Mouse (Mus musculus) cerebellum, adult 2 months (tissue): ENCODE data around the gene Dennd1a. TPM values are rescaled to one million over a fixed set of nuclear protein-coding genes. Genes with fewer than 3 reads are reported as not detected.

Experiments used
- DNase-seq, 2 experiments: peaks; one replicate each; pipeline ENCODE4 v3.0.0; 2021
- H3K27ac ChIP-seq: fragments of 200-500 bp; 2 replicates; pipeline ENCODE4 v1.5.1; 2012; ENCODE audit warnings: low read length, control low read depth, inconsistent platforms; ENCODE audit not compliant: insufficient read depth
- H3K27me3 ChIP-seq: fragments of 200-500 bp; 2 replicates; pipeline ENCODE4 v1.6.1; 2012; ENCODE audit warnings: inconsistent platforms, mild to moderate bottlenecking, low read length, moderate library complexity; ENCODE audit not compliant: control insufficient read depth, insufficient read depth
- H3K4me1 ChIP-seq: fragments of 200-500 bp; 2 replicates; pipeline ENCODE4 v1.6.1; 2011; ENCODE audit warnings: low read length; ENCODE audit not compliant: control insufficient read depth, insufficient read depth
- H3K4me3 ChIP-seq: fragments of 200-500 bp; replicated peaks from 2 replicates; pipeline ENCODE3; 2011; ENCODE audit warnings: mild to moderate bottlenecking, low read depth, low read length, control low read depth; ENCODE audit not compliant: insufficient read depth
- CTCF ChIP-seq: fragments of 200-500 bp; IDR thresholded peaks from 2 replicates; pipeline ENCODE4 v1.5.1; 2011; ENCODE audit warnings: low read depth, mild to moderate bottlenecking, control low read depth, low read length, moderate library complexity, borderline replicate concordance; ENCODE audit not compliant: insufficient read depth
- POLR2A ChIP-seq: fragments of 200-500 bp; IDR thresholded peaks from 2 replicates; pipeline ENCODE4 v1.6.1; 2011; ENCODE audit warnings: low read length, control low read depth, borderline replicate concordance; ENCODE audit not compliant: insufficient read depth
- WGBS: fragments of 180-500 bp; shearing (Covaris S2); methylation state at CpG from one replicate; pipeline ENCODE4 v1.1.7; 2018; 5-methylcytosine and 5-hydroxymethylcytosine counted together
- polyA plus RNA-seq: library from polyadenylated mRNA; depleted of rRNA; stranded (reverse); fragments of >200 nt; gene quantifications from 2 replicates; pipeline ENCODE4 v1.2.3, GENCODE M21; 2012

Dennd1a gene
- polyA plus RNA-seq, 1 experiment, result 38.0 TPM

DNA sequence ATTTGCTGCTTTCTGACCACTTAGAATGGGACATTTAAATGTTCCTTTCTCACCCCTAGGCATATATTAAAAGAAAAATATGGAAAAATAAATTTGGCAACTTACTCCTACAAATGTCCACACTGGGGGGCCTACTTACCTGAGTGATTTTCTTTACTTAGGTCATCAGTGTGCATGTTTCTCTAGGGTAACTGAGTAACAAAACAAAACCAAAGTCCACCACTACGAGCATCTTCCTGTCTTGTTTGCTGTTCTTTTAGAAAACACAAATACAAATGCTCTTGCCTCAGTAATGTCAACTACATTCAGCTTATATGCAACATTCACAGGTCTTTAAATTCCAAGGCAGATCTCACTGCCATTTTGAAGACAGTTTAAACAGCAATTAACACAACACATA, 298.9 kb downstream of the Dennd1a start:
- TF ChIP-seq CTCF (no peak), POLR2A (no peak)

DNA sequence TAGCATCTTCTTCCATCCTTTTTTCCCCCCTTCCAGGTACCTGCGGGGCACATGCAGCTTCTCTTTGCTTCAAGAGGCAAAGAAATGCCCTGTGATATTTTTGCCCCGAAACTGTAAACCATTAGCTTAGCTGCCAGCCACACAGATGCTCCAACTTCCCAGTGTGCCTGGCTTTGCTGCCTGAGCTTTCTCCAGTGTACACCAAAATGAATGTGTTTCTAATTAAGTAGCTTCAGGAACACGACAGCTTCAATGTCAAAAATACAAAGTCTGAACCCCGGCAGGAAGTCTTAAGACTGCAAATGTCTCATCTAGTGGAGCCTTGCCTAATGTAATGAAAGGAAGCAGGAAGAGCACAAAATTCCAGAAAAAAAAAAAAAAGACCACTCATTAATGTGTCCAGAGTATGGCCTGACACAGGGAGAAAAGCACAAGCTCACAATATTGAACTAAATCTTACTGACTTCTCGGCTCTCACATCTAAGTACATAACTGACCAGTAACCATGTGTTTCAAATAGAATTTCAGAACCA, 301.4 kb downstream of the Dennd1a start:
- Histone ChIP-seq H3K27ac (no peak overlapping the region), H3K27me3 (no peaks in the 10 kb centered on the region), H3K4me1 (no peaks in the 10 kb centered on the region), H3K4me3 (no peak overlapping the region)
- 68% methylated on average over 5 of the region's 5 CpGs for WGBS
- no peak for TF ChIP-seq CTCF
- TF ChIP-seq POLR2A, result no peak
- DNase-seq, result no peak

More for the DNA sequence above, 298.9 kb downstream of the Dennd1a start:
- 95% methylated on average over 1 of the region's 1 CpGs for WGBS
- DNase-seq, result no peak
- H3K4me3 ChIP-seq, result no peak overlapping the region
- no peaks in the 10 kb centered on the region for H3K27me3 ChIP-seq
- H3K4me1 ChIP-seq, result no peaks in the 10 kb centered on the region
- no peak overlapping the region for H3K27ac ChIP-seq

DNA sequence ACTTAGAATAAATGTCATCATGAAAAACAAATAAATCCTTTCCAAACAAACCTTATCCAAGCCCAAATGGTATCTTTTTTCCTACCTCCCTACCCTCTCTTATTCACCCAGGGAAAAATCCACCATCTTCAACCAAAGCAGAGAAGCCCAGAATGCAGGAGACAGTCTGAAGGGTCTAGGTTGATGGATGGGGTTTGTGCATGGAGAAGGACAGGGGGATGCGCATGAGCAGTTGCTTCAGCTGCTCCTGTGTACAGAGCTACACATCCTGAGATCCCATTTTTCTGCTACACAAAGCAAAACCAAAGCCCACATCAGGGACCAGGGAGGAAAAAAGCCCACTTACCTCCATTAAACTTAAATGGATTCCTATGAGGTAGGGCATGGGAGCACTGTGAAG, 304.5 kb downstream of the Dennd1a start:
- Histone ChIP-seq H3K27me3 (no peaks in the 10 kb centered on the region), H3K27ac (no peak overlapping the region), H3K4me3 (no peak overlapping the region), H3K4me1 (no peaks in the 10 kb centered on the region)
- DNase-seq, result no peak
- 100% methylated on average over 1 of the region's 1 CpGs for WGBS
- TF ChIP-seq CTCF (no peak), POLR2A (no peak)

DNA sequence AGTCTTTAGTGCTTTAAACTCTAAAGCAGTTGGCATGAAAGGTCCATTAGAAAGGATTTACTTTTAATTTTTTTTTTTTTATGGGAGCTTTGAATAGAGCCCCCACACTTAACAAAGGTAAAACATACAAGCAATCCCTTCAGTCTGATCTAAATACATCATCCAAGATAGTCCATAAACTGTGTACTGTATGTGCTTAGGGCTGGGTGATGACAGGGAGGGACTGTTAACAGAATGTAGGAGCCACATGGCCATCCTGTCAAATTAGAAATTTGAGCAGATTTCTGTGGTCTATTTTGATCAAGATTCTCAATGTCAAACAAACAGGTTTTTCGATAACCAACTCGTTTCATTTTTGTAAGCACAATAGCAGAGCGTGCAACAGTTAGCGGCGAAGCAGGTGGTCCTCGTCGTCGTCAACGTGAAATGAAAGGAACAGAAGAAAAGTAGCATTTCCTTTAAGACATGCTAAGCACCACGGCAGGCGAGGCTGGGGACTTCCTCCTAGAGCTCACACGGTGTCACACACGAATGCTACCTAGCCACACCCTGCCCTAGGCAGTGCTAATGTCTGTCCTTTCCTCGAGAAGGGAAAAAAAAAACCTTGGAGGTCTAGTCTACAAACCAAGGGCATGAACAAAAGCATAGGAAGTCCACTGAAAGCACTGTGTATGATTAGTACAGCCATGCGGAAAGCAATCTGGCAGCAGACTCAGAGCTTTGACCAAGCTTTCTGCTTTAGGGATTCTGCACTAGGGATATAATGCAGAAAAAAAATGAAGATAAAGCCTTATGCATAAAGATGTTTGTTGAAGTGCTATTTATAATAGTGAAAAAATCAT, 305.4 kb downstream of the Dennd1a start:
- no peak overlapping the region for H3K4me3 ChIP-seq
- TF ChIP-seq POLR2A (no peak), CTCF (no peak)
- H3K27me3 ChIP-seq, result no peaks in the 10 kb centered on the region
- no peak for DNase-seq
- no peaks in the 10 kb centered on the region for H3K4me1 ChIP-seq
- H3K27ac ChIP-seq, result no peak overlapping the region
- whole genome bisulfite sequencing, result 70% methylated on average over 15 of the region's 15 CpGs

DNA sequence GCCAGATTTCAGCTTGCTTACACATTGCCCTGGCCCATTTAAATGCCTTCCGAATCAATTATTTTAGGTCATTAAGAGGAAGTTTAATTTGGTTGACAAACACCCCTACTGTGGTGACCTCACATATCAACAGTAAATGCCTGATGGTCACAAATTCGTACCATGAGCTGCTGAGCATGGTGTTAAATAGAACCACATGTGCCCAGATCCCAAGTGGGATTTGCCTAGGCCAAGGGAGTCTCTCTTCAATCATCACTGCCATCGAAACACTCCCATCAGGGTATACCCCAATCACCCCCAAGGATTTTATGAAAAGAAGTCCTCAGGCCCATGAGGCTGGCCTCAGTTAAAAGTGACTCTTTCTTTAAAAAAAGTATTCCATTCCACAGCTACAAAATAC, 313.0 kb downstream of the Dennd1a start:
- DNase-seq, result no peak
- no peaks in the 10 kb centered on the region for H3K27me3 ChIP-seq
- 75% methylated on average over 3 of the region's 3 CpGs for WGBS

DNA sequence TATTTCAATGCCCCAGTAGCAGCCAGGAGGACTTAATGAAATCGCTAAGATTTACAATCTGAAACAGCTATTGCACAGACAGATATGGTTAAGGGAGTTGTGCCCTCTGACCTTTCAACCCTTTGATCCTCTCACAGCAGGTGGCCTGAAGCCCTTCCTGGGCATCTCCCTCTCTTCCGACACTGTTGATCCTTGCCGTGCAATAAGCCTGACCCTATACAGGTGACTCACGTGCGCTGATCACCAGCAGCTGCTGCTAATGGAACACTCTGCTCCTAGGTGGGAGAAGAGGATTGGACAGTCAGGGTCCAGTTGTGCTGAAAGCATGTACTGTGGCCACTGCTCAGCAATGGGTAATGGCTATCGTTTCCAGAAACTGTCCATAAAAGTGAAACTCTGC, 314.6 kb downstream of the Dennd1a start:
- Histone ChIP-seq H3K27me3 (no peaks in the 10 kb centered on the region), H3K4me1 (no peaks in the 10 kb centered on the region), H3K4me3 (no peak overlapping the region), H3K27ac (no peak overlapping the region)
- DNase-seq, result no peak
- TF ChIP-seq POLR2A, result no peak
- TF ChIP-seq CTCF, result no peak
- 91% methylated on average over 6 of the region's 6 CpGs for WGBS

More for the DNA sequence above, 313.0 kb downstream of the Dennd1a start:
- Histone ChIP-seq H3K4me1 (no peaks in the 10 kb centered on the region), H3K27ac (no peak overlapping the region), H3K4me3 (no peak overlapping the region)
- TF ChIP-seq CTCF (no peak), POLR2A (no peak)

DNA sequence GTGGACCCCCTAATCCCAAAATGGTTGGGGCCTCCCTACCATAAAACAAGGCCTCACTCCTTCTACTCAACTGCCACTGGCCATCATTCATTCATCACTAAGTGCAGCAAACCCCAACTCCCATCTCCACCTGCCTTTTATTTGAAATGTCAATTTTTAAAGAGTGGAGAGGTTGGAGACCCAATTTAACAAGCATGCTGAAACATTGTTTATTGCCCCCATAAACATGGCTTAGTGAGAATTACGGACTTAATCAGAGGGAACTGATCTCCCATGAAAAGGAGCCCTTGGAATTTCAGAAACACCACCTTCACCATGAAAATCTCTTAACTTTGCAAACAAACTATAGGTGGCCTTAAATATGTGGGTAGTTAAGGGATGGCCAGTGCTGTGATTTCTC, 315.5 kb downstream of the Dennd1a start:
- Histone ChIP-seq H3K27ac (no peak overlapping the region), H3K4me1 (no peaks in the 10 kb centered on the region), H3K27me3 (no peaks in the 10 kb centered on the region), H3K4me3 (no peak overlapping the region)
- no peak for DNase-seq
- no peak for TF ChIP-seq CTCF
- no peak for TF ChIP-seq POLR2A
- 100% methylated on average over 1 of the region's 1 CpGs for WGBS

DNA sequence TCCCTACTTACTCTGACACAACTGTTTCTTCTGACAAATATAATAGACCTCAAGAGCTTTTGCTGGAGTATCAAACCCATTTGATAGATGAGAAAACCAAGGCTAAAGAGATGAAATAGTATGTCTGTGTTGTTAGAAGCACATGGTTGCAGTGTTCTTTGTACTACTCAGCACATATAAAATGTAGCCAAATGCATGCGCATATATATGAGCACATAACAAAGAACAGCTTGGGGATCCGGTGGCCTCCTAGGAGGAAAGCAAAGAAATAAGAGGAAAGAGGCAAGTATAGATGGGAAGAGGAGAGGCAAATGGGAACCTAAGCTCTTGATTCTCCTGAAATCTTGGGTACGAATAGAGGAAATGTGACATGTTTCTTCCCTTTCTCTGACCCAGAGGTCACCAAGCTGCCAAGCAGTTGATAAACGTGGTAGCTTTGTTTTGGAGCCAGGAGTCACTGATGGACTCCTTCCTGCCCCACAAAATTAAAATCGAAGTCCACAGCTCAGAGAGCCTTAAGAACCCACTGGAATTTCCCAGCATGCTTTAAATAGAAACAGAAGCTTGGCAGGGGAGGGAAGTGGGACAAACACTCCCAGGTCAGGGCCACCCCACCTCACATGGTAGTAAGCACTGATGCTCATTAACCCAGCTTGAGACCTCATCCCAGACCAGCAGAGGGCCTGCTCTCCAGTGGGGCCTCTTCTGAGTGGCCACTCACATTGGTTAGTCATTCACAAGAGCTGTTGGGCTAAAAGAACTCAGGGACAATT, 317.3 kb downstream of the Dennd1a start:
- no peak overlapping the region for H3K4me3 ChIP-seq
- H3K27me3 ChIP-seq, result no peaks in the 10 kb centered on the region
- WGBS, result 45% methylated on average over 5 of the region's 5 CpGs
- DNase-seq, result no peak
- no peak overlapping the region for H3K27ac ChIP-seq
- no peak for TF ChIP-seq CTCF
- no peak for TF ChIP-seq POLR2A
- no peaks in the 10 kb centered on the region for H3K4me1 ChIP-seq
